Mouse (Mus musculus): ENCODE data around the gene Zfp870. TPM values are rescaled to one million over a fixed set of nuclear protein-coding genes. Genes with fewer than 3 reads are reported as not detected.
"Not testable (repeated sequence)": the region's sequence is repeated elsewhere in the genome, so short reads cannot be mapped to it uniquely, and the experiment has no call there.

Zfp870 gene
- polyA plus RNA-seq, 1 experiment from 2014 or later = 9.8 TPM

- Histone ChIP-seq H3K27ac (replicated peaks; ENCODE audit: low read depth, low read length) (no peak overlapping the region), H3K9me3 (ENCODE audit: control insufficient read depth, low read length) (no peaks in the 10 kb centered on the region), H3K36me3 (ENCODE audit: control insufficient read depth, insufficient read depth, low read length) (peaks cover 9% of the 10 kb centered on the region; the same call in 1 of the 2 replicates), H3K4me2 (ENCODE audit: low read depth, severe bottlenecking) (no peak overlapping the region), H3K4me3 (ENCODE audit: low read depth, low read length) (no peak overlapping the region), H3K4me1 (ENCODE audit: control insufficient read depth, insufficient read depth, low read length) (peaks cover 7% of the 10 kb centered on the region), H3K9ac (ENCODE audit: low read length) (no peak overlapping the region), H3K27me3 (ENCODE audit: control insufficient read depth, insufficient read depth, low read length) (no peaks in the 10 kb centered on the region)
- ATAC-seq (ENCODE audit: insufficient number of reproducible peaks, low FRiP score, low TSS enrichment, low read depth) = no peak
- WGBS = 92% methylated on average over 14 of the region's 14 CpGs
- no peak for DNase-seq (ENCODE audit: low spot score)
Measured at GRCm38 (mm10) chr17:32880320-32881218, 10.9 kb downstream of the Zfp870 start.

GRCm38 (mm10) chr17:32878773-32879172 is 12.7 kb downstream of the Zfp870 start:
- H3K9me3 ChIP-seq (ENCODE audit: control insufficient read depth, low read length) = no peaks in the 10 kb centered on the region
- no peak overlapping the region for H3K9ac ChIP-seq (ENCODE audit: low read length)
- peaks cover 7% of the 10 kb centered on the region for H3K4me1 ChIP-seq (ENCODE audit: control insufficient read depth, insufficient read depth, low read length)
- H3K36me3 ChIP-seq (ENCODE audit: control insufficient read depth, insufficient read depth, low read length) = peaks cover 7% of the 10 kb centered on the region; the same call in 1 of the 2 replicates
- H3K4me2 ChIP-seq (ENCODE audit: low read depth, severe bottlenecking) = no peak overlapping the region
- no peaks in the 10 kb centered on the region for H3K27me3 ChIP-seq (ENCODE audit: control insufficient read depth, insufficient read depth, low read length)
- 93% methylated on average over 11 of the region's 11 CpGs for WGBS
- no peak overlapping the region for H3K4me3 ChIP-seq (ENCODE audit: low read depth, low read length)
- no peak for ATAC-seq (ENCODE audit: insufficient number of reproducible peaks, low FRiP score, low TSS enrichment, low read depth)
- no peak overlapping the region for H3K27ac ChIP-seq (replicated peaks; ENCODE audit: low read depth, low read length)
- no peak for DNase-seq (ENCODE audit: low spot score)

GRCm38 (mm10) chr17:32877471-32878171 is 13.8 kb downstream of the Zfp870 start:
- 6% methylated on average over 22 of the region's 22 CpGs for WGBS
- ATAC-seq (ENCODE audit: insufficient number of reproducible peaks, low FRiP score, low TSS enrichment, low read depth) (no peak), DNase-seq (ENCODE audit: low spot score) (peak; percentile 31)
- Histone ChIP-seq H3K4me2 (ENCODE audit: low read depth, severe bottlenecking) (peak overlapping the region; percentile 51), H3K4me3 (ENCODE audit: low read depth, low read length) (no peak overlapping the region), H3K4me1 (ENCODE audit: control insufficient read depth, insufficient read depth, low read length) (peaks cover 7% of the 10 kb centered on the region), H3K27ac (replicated peaks; ENCODE audit: low read depth, low read length) (no peak overlapping the region), H3K36me3 (ENCODE audit: control insufficient read depth, insufficient read depth, low read length) (no peaks in the 10 kb centered on the region; the same call in 1 of the 2 replicates), H3K27me3 (ENCODE audit: control insufficient read depth, insufficient read depth, low read length) (no peaks in the 10 kb centered on the region), H3K9ac (ENCODE audit: low read length) (peak overlapping the region; percentile 37), H3K9me3 (ENCODE audit: control insufficient read depth, low read length) (no peaks in the 10 kb centered on the region)

GRCm38 (mm10) chr17:32872696-32873095 is 18.7 kb downstream of the Zfp870 start:
- Histone ChIP-seq H3K36me3 (ENCODE audit: control insufficient read depth, insufficient read depth, low read length) (no peaks in the 10 kb centered on the region), H3K9ac (ENCODE audit: low read length) (no peak overlapping the region), H3K4me2 (ENCODE audit: low read depth, severe bottlenecking) (no peak overlapping the region)

GRCm38 (mm10) chr17:32872091-32872490 is 19.4 kb downstream of the Zfp870 start:
- 71% methylated on average over 4 of the region's 4 CpGs for WGBS
- 0 out of 2 replicates have a peak, but pooled peaks cover under 1% of the 10 kb centered on the region for H3K4me1 ChIP-seq (ENCODE audit: control insufficient read depth, insufficient read depth, low read length)
- ATAC-seq (ENCODE audit: insufficient number of reproducible peaks, low FRiP score, low TSS enrichment, low read depth) (no peak), DNase-seq (ENCODE audit: low spot score) (no peak)
- H3K9ac ChIP-seq (ENCODE audit: low read length) = no peak overlapping the region
- no peaks in the 10 kb centered on the region for H3K36me3 ChIP-seq (ENCODE audit: control insufficient read depth, insufficient read depth, low read length)
- H3K27ac ChIP-seq (replicated peaks; ENCODE audit: low read depth, low read length) = no peak overlapping the region
- H3K27me3 ChIP-seq (ENCODE audit: control insufficient read depth, insufficient read depth, low read length) = no peaks in the 10 kb centered on the region
- no peak overlapping the region for H3K4me2 ChIP-seq (ENCODE audit: low read depth, severe bottlenecking)
- no peaks in the 10 kb centered on the region; the same call in 1 of the 2 replicates for H3K9me3 ChIP-seq (ENCODE audit: control insufficient read depth, low read length)
- no peak overlapping the region for H3K4me3 ChIP-seq (ENCODE audit: low read depth, low read length)

More at GRCm38 (mm10) chr17:32872696-32873095, 18.7 kb downstream of the Zfp870 start:
- H3K4me3 ChIP-seq (ENCODE audit: low read depth, low read length) = no peak overlapping the region
- no peaks in the 10 kb centered on the region for H3K27me3 ChIP-seq (ENCODE audit: control insufficient read depth, insufficient read depth, low read length)
- DNase-seq (ENCODE audit: low spot score) (no peak), ATAC-seq (ENCODE audit: insufficient number of reproducible peaks, low FRiP score, low TSS enrichment, low read depth) (no peak)
- H3K9me3 ChIP-seq (ENCODE audit: control insufficient read depth, low read length) = no peaks in the 10 kb centered on the region; the same call in 1 of the 2 replicates
- H3K27ac ChIP-seq (replicated peaks; ENCODE audit: low read depth, low read length) = no peak overlapping the region
- peaks cover 5% of the 10 kb centered on the region for H3K4me1 ChIP-seq (ENCODE audit: control insufficient read depth, insufficient read depth, low read length)
- WGBS = 70% methylated on average over 5 of the region's 5 CpGs

- ATAC-seq (ENCODE audit: insufficient number of reproducible peaks, low FRiP score, low TSS enrichment, low read depth) (no peak), DNase-seq (ENCODE audit: low spot score) (no peak)
- Histone ChIP-seq H3K4me3 (ENCODE audit: low read depth, low read length) (no peak overlapping the region), H3K9ac (ENCODE audit: low read length) (no peak overlapping the region), H3K9me3 (ENCODE audit: control insufficient read depth, low read length) (no peaks in the 10 kb centered on the region; the same call in 1 of the 2 replicates), H3K4me1 (ENCODE audit: control insufficient read depth, insufficient read depth, low read length) (no peaks in the 10 kb centered on the region), H3K36me3 (ENCODE audit: control insufficient read depth, insufficient read depth, low read length) (no peaks in the 10 kb centered on the region), H3K4me2 (ENCODE audit: low read depth, severe bottlenecking) (no peak overlapping the region), H3K27ac (replicated peaks; ENCODE audit: low read depth, low read length) (no peak overlapping the region), H3K27me3 (ENCODE audit: control insufficient read depth, insufficient read depth, low read length) (no peaks in the 10 kb centered on the region)
- 96% methylated on average over 1 of the region's 1 CpGs for WGBS
Measured at GRCm38 (mm10) chr17:32871483-32871882, 20.0 kb downstream of the Zfp870 start.

GRCm38 (mm10) chr17:32867266-32867665 is 24.2 kb downstream of the Zfp870 start:
- not testable (repeated sequence) for H3K4me1 ChIP-seq (ENCODE audit: control insufficient read depth, insufficient read depth, low read length); H3K9me3 ChIP-seq (ENCODE audit: control insufficient read depth, low read length); H3K27me3 ChIP-seq (ENCODE audit: control insufficient read depth, insufficient read depth, low read length); H3K27ac ChIP-seq (replicated peaks; ENCODE audit: low read depth, low read length); ATAC-seq (ENCODE audit: insufficient number of reproducible peaks, low FRiP score, low TSS enrichment, low read depth); H3K36me3 ChIP-seq (ENCODE audit: control insufficient read depth, insufficient read depth, low read length); H3K9ac ChIP-seq (ENCODE audit: low read length); H3K4me2 ChIP-seq (ENCODE audit: low read depth, severe bottlenecking); H3K4me3 ChIP-seq (ENCODE audit: low read depth, low read length); DNase-seq (ENCODE audit: low spot score)
- 64% methylated on average over 3 of the region's 7 CpGs for WGBS

GRCm38 (mm10) chr17:32856713-32857112 is 34.7 kb downstream of the Zfp870 start:
- not testable (repeated sequence) for DNase-seq (ENCODE audit: low spot score); H3K4me3 ChIP-seq (ENCODE audit: low read depth, low read length); H3K27me3 ChIP-seq (ENCODE audit: control insufficient read depth, insufficient read depth, low read length); H3K4me2 ChIP-seq (ENCODE audit: low read depth, severe bottlenecking); H3K4me1 ChIP-seq (ENCODE audit: control insufficient read depth, insufficient read depth, low read length); H3K9ac ChIP-seq (ENCODE audit: low read length); H3K9me3 ChIP-seq (ENCODE audit: control insufficient read depth, low read length); H3K36me3 ChIP-seq (ENCODE audit: control insufficient read depth, insufficient read depth, low read length); H3K27ac ChIP-seq (replicated peaks; ENCODE audit: low read depth, low read length); ATAC-seq (ENCODE audit: insufficient number of reproducible peaks, low FRiP score, low TSS enrichment, low read depth)
- WGBS = 72% methylated on average over 3 of the region's 6 CpGs
